Mouse (Mus musculus): ENCODE measurements at regions not wholly inside any gene's neighbourhood (a gene's known extent, or its start where the extent isn't known, plus 50 kb on each side); places are given as distances from the start of the nearest gene placed in this dataset.

- peak; percentile 65 for DNase-seq
Observed at GRCm38 (mm10) chr6:73401059-73401458, 68.4 kb downstream of the 4931417E11Rik start.

- no peak for DNase-seq
Observed at GRCm38 (mm10) chr6:73389301-73389700, 80.2 kb downstream of the 4931417E11Rik start.

- DNase-seq = peak; percentile 97
Observed at GRCm38 (mm10) chr6:73386261-73386660, 83.2 kb downstream of the 4931417E11Rik start.

GRCm38 (mm10) chr6:73379825-73380224, 89.6 kb downstream of the 4931417E11Rik start:
- DNase-seq = no peak

GRCm38 (mm10) chr6:73377884-73378283, 91.6 kb downstream of the 4931417E11Rik start:
- DNase-seq = no peak

GRCm38 (mm10) chr6:73376291-73376690, 93.2 kb downstream of the 4931417E11Rik start:
- no peak for DNase-seq

GRCm38 (mm10) chr6:73372901-73373300, 96.6 kb downstream of the 4931417E11Rik start:
- peak; percentile 63 for DNase-seq

- no peak for DNase-seq
Observed at GRCm38 (mm10) chr6:73371866-73372265, 97.6 kb downstream of the 4931417E11Rik start.

- DNase-seq = no peak
Observed at GRCm38 (mm10) chr6:73370901-73371300, 98.6 kb downstream of the 4931417E11Rik start.

- no peak for DNase-seq
Observed at GRCm38 (mm10) chr6:73368836-73369141, 100.7 kb downstream of the 4931417E11Rik start.

- DNase-seq = no peak
Observed at GRCm38 (mm10) chr6:73368047-73368835, 101.2 kb downstream of the 4931417E11Rik start.

- peak; percentile 88 for DNase-seq
Observed at GRCm38 (mm10) chr6:73367616-73368015, 101.9 kb downstream of the 4931417E11Rik start.

- no peak for DNase-seq
Observed at GRCm38 (mm10) chr6:73366626-73367025, 102.8 kb downstream of the 4931417E11Rik start.

- no peak for DNase-seq
Observed at GRCm38 (mm10) chr6:73365306-73365705, 104.2 kb downstream of the 4931417E11Rik start.

GRCm38 (mm10) chr6:73334995-73335394, 86.8 kb downstream of the Suclg1 start:
- no peak for DNase-seq

- DNase-seq = no peak
Observed at GRCm38 (mm10) chr6:73329666-73330065, 81.5 kb downstream of the Suclg1 start.

Data from cerebellum, adult 9-10 months (tissue).